Mouse (Mus musculus): ENCODE results near the gene Olfr1386. TPM values are rescaled to one million over a fixed set of nuclear protein-coding genes. Genes with fewer than 3 reads are reported as not detected.

Olfr1386 gene
- polyA plus RNA-seq, 1 experiment, result not detected

GRCm38 (mm10) chr11:49519348-49519747 is 54.5 kb downstream of the Olfr1386 start, which contains the start of gene Olfr1383:
TSS of gene Olfr1383 (plus strand) at chr11:49519648.
- no peaks in the 10 kb centered on the region for H3K9me3 ChIP-seq (ENCODE audit: control insufficient read depth, low read length)
- H3K4me3 ChIP-seq (replicated peaks), result no peak within 1 kb of the TSS
- TF ChIP-seq TAL1 (IDR thresholded peaks at IDR 0.05; ENCODE audit: low read length) (no peak), GATA1 (IDR thresholded peaks at IDR 0.05; ENCODE audit: low read length) (no peak)

More at GRCm38 (mm10) chr11:49519348-49519747, 54.5 kb downstream of the Olfr1386 start, which contains the start of gene Olfr1383:
- H3K4me1 ChIP-seq (ENCODE audit: control insufficient read depth), result no peaks in the 10 kb centered on the region
- H3K36me3 ChIP-seq (ENCODE audit: control insufficient read depth), result no peaks in the 10 kb centered on the region
- no peaks in the 10 kb centered on the region for H3K27me3 ChIP-seq (ENCODE audit: control insufficient read depth)

Other genes with a start within 250 kb of the Olfr1386 start
- 6.7 and 7.3 TPM in 2 replicates for gene Mgat1, start 220.9 kb upstream of the Olfr1386 start, polyA plus RNA-seq (2012)
- gene Olfr1393, start 186.7 kb upstream of the Olfr1386 start, polyA plus RNA-seq (2012), result not detected in 2 replicates
- 0.01 TPM in 1 of 2 replicates, not detected in the other for gene Olfr1392, start 179.8 kb upstream of the Olfr1386 start, polyA plus RNA-seq (2012)
- gene Olfr10, start 160.3 kb upstream of the Olfr1386 start, polyA plus RNA-seq (2012), result not detected in 2 replicates
- gene Olfr1391, start 142.3 kb upstream of the Olfr1386 start, polyA plus RNA-seq (2012), result not detected in 2 replicates
- not detected in 2 replicates for gene Olfr1390, start 129.9 kb upstream of the Olfr1386 start, polyA plus RNA-seq (2012)
- gene Olfr1389, start 42.0 kb upstream of the Olfr1386 start, polyA plus RNA-seq (2012), result not detected in 2 replicates
- gene Olfr1388, start 28.4 kb upstream of the Olfr1386 start, polyA plus RNA-seq (2012), result not detected in 2 replicates
- gene Olfr1387, start 9.7 kb upstream of the Olfr1386 start, polyA plus RNA-seq (2012), result not detected in 2 replicates
- gene Olfr1385, start 24.0 kb downstream of the Olfr1386 start, polyA plus RNA-seq (2012), result not detected in 2 replicates
- gene Olfr1384, start 41.7 kb downstream of the Olfr1386 start, polyA plus RNA-seq (2012), result not detected in 2 replicates
- gene Olfr1383, start 54.6 kb downstream of the Olfr1386 start, polyA plus RNA-seq (2012), result 0.01 TPM in 1 of 2 replicates, not detected in the other
- gene Olfr1382, start 63.2 kb downstream of the Olfr1386 start, polyA plus RNA-seq (2012), result not detected in 2 replicates
- gene Olfr1381, start 78.4 kb downstream of the Olfr1386 start, polyA plus RNA-seq (2012), result 0.01 TPM in 1 of 2 replicates, not detected in the other
- not detected in 2 replicates for gene Olfr1380, start 91.8 kb downstream of the Olfr1386 start, polyA plus RNA-seq (2012)
- 0.04 TPM in 2 replicates for gene Flt4, start 144.2 kb downstream of the Olfr1386 start, polyA plus RNA-seq (2012)
- gene Scgb3a1, start 198.6 kb downstream of the Olfr1386 start, polyA plus RNA-seq (2012), result not detected in 2 replicates
- gene Cnot6, start 247.7 kb downstream of the Olfr1386 start, polyA plus RNA-seq (2012), result 0.94 and 0.95 TPM in 2 replicates

Data from erythroblast, embryonic 14.5 days (primary cell).